Mouse (Mus musculus): Measurements from ENCODE around the gene Mettl7a1. TPM values are rescaled to one million over a fixed set of nuclear protein-coding genes. Genes with fewer than 3 reads are reported as not detected.
"Not testable (repeated sequence)": the region's sequence is repeated elsewhere in the genome, so short reads cannot be mapped to it uniquely, and the experiment has no call there.

Mettl7a1 gene
- polyA plus RNA-seq, 1 experiment from 2014 or later: 7.6 TPM

- Histone ChIP-seq H3K4me2 (replicated peaks) (no peak overlapping the region), H3K9ac (no peak overlapping the region), H3K9me3 (replicated peaks) (no peaks in the 10 kb centered on the region), H3K27ac (replicated peaks) (peak overlapping the region; percentile 17; the same call in 1 of the 2 replicates), H3K4me3 (replicated peaks) (no peak overlapping the region), H3K4me1 (peaks cover under 1% of the 10 kb centered on the region; the same call in 1 of the 2 replicates), H3K27me3 (no peaks in the 10 kb centered on the region), H3K36me3 (no peaks in the 10 kb centered on the region)
- ATAC-seq (ENCODE audit: insufficient number of reproducible peaks, low FRiP score, low TSS enrichment, low read depth): 0 out of 2 replicates have a peak, but pooled peaks have one; percentile 24
- WGBS: 64% methylated on average over 3 of the region's 3 CpGs
Measured at GRCm38 (mm10) chr15:100325235-100325634, 21.3 kb downstream of the Mettl7a1 start.

- not testable (repeated sequence) for H3K4me3 ChIP-seq (replicated peaks); H3K4me1 ChIP-seq; H3K27me3 ChIP-seq; ATAC-seq (ENCODE audit: insufficient number of reproducible peaks, low FRiP score, low TSS enrichment, low read depth); H3K27ac ChIP-seq (replicated peaks); H3K36me3 ChIP-seq; H3K9me3 ChIP-seq (replicated peaks); H3K9ac ChIP-seq; H3K4me2 ChIP-seq (replicated peaks)
- WGBS: 76% methylated on average over 4 of the region's 4 CpGs
Measured at GRCm38 (mm10) chr15:100328089-100328488, 24.1 kb downstream of the Mettl7a1 start.

- H3K4me2 ChIP-seq (replicated peaks); H3K9ac ChIP-seq; H3K4me1 ChIP-seq; H3K27me3 ChIP-seq; H3K27ac ChIP-seq (replicated peaks); H3K4me3 ChIP-seq (replicated peaks); H3K36me3 ChIP-seq; H3K9me3 ChIP-seq (replicated peaks); ATAC-seq (ENCODE audit: insufficient number of reproducible peaks, low FRiP score, low TSS enrichment, low read depth): not testable (repeated sequence)
- 31% methylated on average over 10 of the region's 10 CpGs for WGBS
Measured at GRCm38 (mm10) chr15:100329336-100329735, 25.4 kb downstream of the Mettl7a1 start.

GRCm38 (mm10) chr15:100330739-100331138 lies 26.8 kb downstream of the Mettl7a1 start:
- Histone ChIP-seq H3K27me3 (no peaks in the 10 kb centered on the region), H3K9ac (no peak overlapping the region), H3K9me3 (replicated peaks) (no peaks in the 10 kb centered on the region), H3K4me2 (replicated peaks) (no peak overlapping the region), H3K27ac (replicated peaks) (no peak overlapping the region), H3K36me3 (no peaks in the 10 kb centered on the region), H3K4me3 (replicated peaks) (no peak overlapping the region), H3K4me1 (no peaks in the 10 kb centered on the region)
- no peak for ATAC-seq (ENCODE audit: insufficient number of reproducible peaks, low FRiP score, low TSS enrichment, low read depth)
- 84% methylated on average over 7 of the region's 7 CpGs for WGBS

- not testable (repeated sequence) for H3K27ac ChIP-seq (replicated peaks); H3K4me2 ChIP-seq (replicated peaks); H3K36me3 ChIP-seq; H3K9ac ChIP-seq; H3K4me3 ChIP-seq (replicated peaks); H3K9me3 ChIP-seq (replicated peaks); H3K27me3 ChIP-seq; H3K4me1 ChIP-seq
- WGBS: 30% methylated on average over 3 of the region's 10 CpGs
- ATAC-seq (ENCODE audit: insufficient number of reproducible peaks, low FRiP score, low TSS enrichment, low read depth): peak; percentile 41; the same call in 1 of the 2 replicates
Measured at GRCm38 (mm10) chr15:100332077-100332961, 28.4 kb downstream of the Mettl7a1 start.

- Histone ChIP-seq H3K27ac (replicated peaks) (no peak within 1 kb of the TSS), H3K4me2 (replicated peaks) (no peak within 1 kb of the TSS), H3K36me3 (no peaks in the 10 kb centered on the region), H3K4me1 (no peaks in the 10 kb centered on the region), H3K9me3 (replicated peaks) (no peaks in the 10 kb centered on the region), H3K9ac (no peak within 1 kb of the TSS), H3K27me3 (no peaks in the 10 kb centered on the region), H3K4me3 (replicated peaks) (no peak within 1 kb of the TSS)
- 53% methylated on average over 10 of the region's 10 CpGs for WGBS
- no peak for ATAC-seq (ENCODE audit: insufficient number of reproducible peaks, low FRiP score, low TSS enrichment, low read depth)
Measured at GRCm38 (mm10) chr15:100334629-100335028, 30.7 kb downstream of the Mettl7a1 start, which contains the start of gene Mettl7a3. Gene Mettl7a3 (plus strand): TSS chr15:100334929.

GRCm38 (mm10) chr15:100337328-100337727 lies 33.4 kb downstream of the Mettl7a1 start:
- not testable (repeated sequence) for H3K36me3 ChIP-seq

GRCm38 (mm10) chr15:100337847-100338246 lies 33.9 kb downstream of the Mettl7a1 start:
- not testable (repeated sequence) for H3K27ac ChIP-seq (replicated peaks); H3K36me3 ChIP-seq; H3K4me3 ChIP-seq (replicated peaks); H3K9me3 ChIP-seq (replicated peaks); H3K9ac ChIP-seq; H3K27me3 ChIP-seq; H3K4me2 ChIP-seq (replicated peaks); ATAC-seq (ENCODE audit: insufficient number of reproducible peaks, low FRiP score, low TSS enrichment, low read depth); H3K4me1 ChIP-seq
- 37% methylated on average over 10 of the region's 10 CpGs for WGBS

More at GRCm38 (mm10) chr15:100337328-100337727, 33.4 kb downstream of the Mettl7a1 start:
- H3K4me2 ChIP-seq (replicated peaks); H3K27me3 ChIP-seq; H3K27ac ChIP-seq (replicated peaks); H3K9ac ChIP-seq; ATAC-seq (ENCODE audit: insufficient number of reproducible peaks, low FRiP score, low TSS enrichment, low read depth); H3K4me3 ChIP-seq (replicated peaks); H3K4me1 ChIP-seq; H3K9me3 ChIP-seq (replicated peaks): not testable (repeated sequence)

- 58% methylated on average over 5 of the region's 5 CpGs for WGBS
- not testable (repeated sequence) for H3K4me2 ChIP-seq (replicated peaks); H3K27ac ChIP-seq (replicated peaks); H3K27me3 ChIP-seq; H3K4me1 ChIP-seq; H3K4me3 ChIP-seq (replicated peaks); H3K9me3 ChIP-seq (replicated peaks); H3K36me3 ChIP-seq; H3K9ac ChIP-seq
- peak; percentile 62; the same call in 1 of the 2 replicates for ATAC-seq (ENCODE audit: insufficient number of reproducible peaks, low FRiP score, low TSS enrichment, low read depth)
Measured at GRCm38 (mm10) chr15:100341314-100341980, 37.5 kb downstream of the Mettl7a1 start.

- Histone ChIP-seq H3K9ac (no peak overlapping the region), H3K36me3 (no peaks in the 10 kb centered on the region), H3K27me3 (no peaks in the 10 kb centered on the region), H3K4me1 (no peaks in the 10 kb centered on the region), H3K9me3 (replicated peaks) (no peaks in the 10 kb centered on the region), H3K27ac (replicated peaks) (no peak overlapping the region), H3K4me3 (replicated peaks) (no peak overlapping the region), H3K4me2 (replicated peaks) (no peak overlapping the region)
- ATAC-seq (ENCODE audit: insufficient number of reproducible peaks, low FRiP score, low TSS enrichment, low read depth): no peak
Measured at GRCm38 (mm10) chr15:100345484-100345883, 41.5 kb downstream of the Mettl7a1 start.

GRCm38 (mm10) chr15:100346761-100347160 lies 42.8 kb downstream of the Mettl7a1 start:
- Histone ChIP-seq H3K4me1 (0 out of 2 replicates have a peak, but pooled peaks cover 4% of the 10 kb centered on the region), H3K27ac (replicated peaks) (no peak overlapping the region), H3K27me3 (no peaks in the 10 kb centered on the region), H3K9me3 (replicated peaks) (no peaks in the 10 kb centered on the region), H3K9ac (no peak overlapping the region), H3K36me3 (no peaks in the 10 kb centered on the region), H3K4me3 (replicated peaks) (no peak overlapping the region), H3K4me2 (replicated peaks) (no peak overlapping the region)
- 62% methylated on average over 14 of the region's 14 CpGs for WGBS
- ATAC-seq (ENCODE audit: insufficient number of reproducible peaks, low FRiP score, low TSS enrichment, low read depth): peak; percentile 67; the same call in 1 of the 2 replicates

Data from embryonic facial prominence, embryonic 15.5 days (tissue).